Mouse (Mus musculus) cerebellum, adult 9-11 months (tissue): ENCODE data around the gene Tpp2.

Source experiments
- DNase-seq: peaks from one replicate; pipeline ENCODE4 v3.0.0; 2022

Tpp2 gene

GRCm38 (mm10) chr1:43933488-43934415, at the start of gene Tpp2:
Gene Tpp2, plus strand, starts transcription at chr1:43933647.
- DNase-seq = peak; percentile 98

DNA sequence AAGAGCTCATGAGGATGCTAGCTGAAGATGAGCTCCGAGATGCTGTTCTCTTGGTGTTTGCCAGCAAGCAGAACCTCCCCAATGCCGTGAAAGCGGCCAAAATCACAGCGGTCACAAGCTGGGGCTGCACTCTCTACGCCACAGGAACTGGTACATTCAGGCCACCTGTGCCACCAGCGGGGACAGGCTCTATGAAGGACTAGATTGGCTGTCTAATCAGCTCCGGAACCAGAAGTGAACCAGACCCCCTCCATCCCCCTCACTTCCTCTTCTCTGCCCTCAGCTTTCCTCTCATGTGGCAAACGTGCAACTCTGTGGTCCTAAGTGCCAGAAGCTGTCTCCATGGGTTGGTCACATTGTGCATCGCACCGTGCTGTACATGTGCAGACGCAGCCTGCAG, 45.1 kb upstream of the Tpp2 start:
- DNase-seq = peak; percentile 83

DNA sequence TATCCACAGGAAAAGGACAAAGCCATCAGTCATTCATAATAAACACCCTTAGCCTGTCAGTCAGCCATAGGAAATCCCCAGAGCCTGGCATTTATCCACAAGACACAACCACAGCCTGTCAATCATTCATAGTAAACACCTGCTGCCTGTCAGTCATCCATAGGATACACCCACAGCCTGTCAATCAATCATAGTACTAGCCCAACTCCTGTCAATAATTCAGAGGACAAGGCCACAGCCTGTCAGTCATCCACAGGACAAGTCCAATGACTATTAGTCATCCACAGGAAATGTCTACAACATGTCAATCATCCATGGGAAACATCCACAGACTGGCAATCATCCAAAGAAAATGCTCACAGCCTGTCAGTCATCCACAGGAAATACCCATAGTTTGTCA, 37.7 kb upstream of the Tpp2 start:
- no peak for DNase-seq

- DNase-seq = no peak
These were observed 36.3 kb upstream of the Tpp2 start for GRCm38 (mm10) chr1:43897131-43897530.

DNA sequence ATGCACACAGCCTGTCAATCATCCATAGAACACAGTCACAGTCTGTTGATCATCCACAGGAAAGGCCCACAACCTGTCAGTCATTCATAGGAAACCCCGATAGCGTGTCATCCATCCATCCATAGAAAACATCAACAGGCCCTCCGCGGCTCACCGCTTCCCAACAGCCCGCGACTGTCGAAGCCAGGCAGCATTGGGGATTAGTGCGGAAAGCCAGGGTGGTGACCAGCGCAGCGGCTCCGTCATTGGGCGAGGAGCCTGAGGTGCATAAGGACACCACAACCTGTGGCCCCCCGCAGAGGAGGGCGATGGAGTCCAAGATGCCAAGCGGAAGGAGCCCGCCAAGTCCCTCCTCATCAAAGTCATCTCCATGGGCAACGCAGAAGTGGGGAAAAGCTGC, 35.5 kb upstream of the Tpp2 start:
- DNase-seq = no peak

GRCm38 (mm10) chr1:43898991-43899714, 34.3 kb upstream of the Tpp2 start:
- DNase-seq = peak; percentile 79

GRCm38 (mm10) chr1:43902417-43902816, 31.0 kb upstream of the Tpp2 start:
- no peak for DNase-seq

DNA sequence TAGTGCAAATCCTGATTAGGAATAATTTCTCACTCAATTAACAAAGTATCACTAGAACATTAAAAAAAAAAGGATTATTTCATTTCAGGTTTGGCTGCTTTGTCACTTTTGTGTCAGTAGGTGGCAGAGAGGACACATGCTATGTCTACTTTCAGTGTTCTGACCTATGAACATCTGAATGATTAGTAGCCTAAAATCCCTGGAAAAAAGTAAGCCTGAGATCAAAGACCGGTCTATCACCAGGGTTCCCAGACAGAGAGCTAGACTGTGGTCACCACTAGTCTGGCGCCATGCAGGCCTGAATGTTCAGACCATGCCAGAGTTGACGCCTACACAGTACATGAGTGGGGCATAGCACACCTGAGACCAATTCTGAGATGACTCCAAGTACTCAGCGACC, 30.6 kb upstream of the Tpp2 start:
- no peak for DNase-seq

DNA sequence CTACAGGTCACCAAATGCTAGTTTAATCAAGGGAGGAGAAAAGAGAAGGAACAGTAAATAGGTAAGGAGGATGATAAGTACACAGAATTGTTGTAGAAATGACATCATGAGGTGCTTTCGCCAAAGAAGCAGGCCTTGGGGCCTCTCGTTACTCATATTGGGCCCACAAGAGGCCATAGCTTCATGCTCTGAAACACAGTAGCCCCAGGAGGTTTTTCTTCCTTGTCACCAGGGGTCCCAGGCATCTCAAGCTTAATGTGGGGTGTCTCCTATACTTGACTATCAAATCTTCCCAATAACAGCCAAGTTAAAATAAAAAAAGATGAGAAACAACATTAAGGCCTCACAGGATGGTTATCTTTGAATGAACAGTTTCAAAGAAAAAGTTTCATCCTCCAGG, 18.0 kb upstream of the Tpp2 start:
- DNase-seq = no peak

DNA sequence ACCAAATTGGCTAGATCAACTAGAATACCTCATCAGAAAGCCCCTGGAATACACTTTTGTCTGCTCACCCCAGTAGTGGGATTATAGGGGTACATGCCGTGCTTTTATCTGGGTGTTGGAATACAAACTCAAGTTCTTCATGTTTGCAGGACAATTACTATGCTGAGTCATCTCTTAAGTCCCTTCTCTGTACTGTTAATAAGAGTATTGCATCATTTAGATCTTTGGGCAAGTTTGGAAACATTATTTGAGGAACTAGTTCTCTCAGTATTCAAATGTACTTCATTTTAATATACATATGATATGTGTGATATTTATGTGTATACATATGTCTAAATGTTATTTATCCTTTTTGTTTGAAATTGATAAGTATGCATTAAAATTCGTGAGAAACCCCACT, 16.6 kb upstream of the Tpp2 start:
- DNase-seq = no peak

- DNase-seq = no peak
These were observed 966 bp downstream of the Tpp2 start for GRCm38 (mm10) chr1:43934416-43934810.

- DNase-seq = no peak
These were observed 5.9 kb downstream of the Tpp2 start for GRCm38 (mm10) chr1:43939310-43939709.

DNA sequence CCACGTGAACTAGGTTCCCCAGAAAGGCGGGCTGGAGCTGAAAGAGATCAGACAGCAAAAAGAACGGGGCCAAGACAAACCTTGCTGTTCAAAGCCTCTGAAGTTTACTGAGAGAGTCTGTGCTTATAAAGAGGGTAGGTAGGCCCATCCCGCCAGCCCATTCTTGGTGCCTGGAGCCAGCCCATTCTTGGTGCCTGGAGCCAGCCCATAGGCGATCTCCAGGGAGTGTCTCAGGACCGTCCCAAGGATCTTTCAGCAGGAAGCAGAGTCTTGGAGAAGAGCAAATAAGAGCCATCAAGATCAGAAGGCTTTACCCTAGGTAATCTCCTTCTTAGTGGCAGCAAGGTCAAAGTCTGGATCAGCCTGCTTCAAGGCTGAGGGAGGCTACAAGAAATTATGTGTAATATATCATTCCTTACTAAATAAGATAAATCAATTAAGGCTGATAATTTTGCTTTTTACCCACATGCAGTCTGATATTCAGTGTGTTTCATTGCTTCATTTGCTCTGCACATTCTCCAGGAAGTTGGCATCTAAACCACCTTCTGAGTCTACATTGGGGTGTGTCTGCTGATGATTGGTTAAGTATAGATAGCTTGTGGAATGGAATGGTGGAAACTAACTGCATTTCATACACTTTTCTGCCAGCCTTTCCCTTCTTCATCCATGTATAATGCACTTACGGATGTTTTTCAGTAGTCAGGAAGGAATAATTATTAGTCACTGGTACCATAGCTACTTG, 8.2 kb downstream of the Tpp2 start:
- DNase-seq = no peak

GRCm38 (mm10) chr1:43942814-43943213, 9.4 kb downstream of the Tpp2 start:
- DNase-seq = no peak

- no peak for DNase-seq
These were observed 20.2 kb downstream of the Tpp2 start for GRCm38 (mm10) chr1:43953679-43954078.

- DNase-seq = no peak
These were observed 30.9 kb downstream of the Tpp2 start for GRCm38 (mm10) chr1:43964381-43964780.

DNA sequence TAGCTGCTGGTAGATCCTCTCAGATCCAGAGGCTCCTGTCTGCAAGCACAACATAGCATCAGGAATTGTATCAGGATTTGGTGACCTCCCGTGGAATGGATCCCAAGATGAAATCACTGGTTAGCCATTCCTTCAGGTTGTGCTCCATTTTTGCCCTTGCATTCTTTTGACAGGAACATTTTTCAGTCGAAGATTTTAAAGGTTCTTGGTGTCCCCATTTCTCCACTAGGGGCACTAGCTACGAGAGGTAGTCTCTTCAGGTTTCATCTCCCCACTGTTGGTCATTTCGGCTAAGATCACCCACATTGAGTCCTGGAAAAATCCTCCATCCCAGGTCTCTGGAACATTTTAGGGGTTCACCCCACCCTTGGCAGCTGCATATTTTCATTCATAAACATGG, 33.3 kb downstream of the Tpp2 start:
- DNase-seq = no peak

GRCm38 (mm10) chr1:43969361-43969760, 35.9 kb downstream of the Tpp2 start:
- DNase-seq = no peak

DNA sequence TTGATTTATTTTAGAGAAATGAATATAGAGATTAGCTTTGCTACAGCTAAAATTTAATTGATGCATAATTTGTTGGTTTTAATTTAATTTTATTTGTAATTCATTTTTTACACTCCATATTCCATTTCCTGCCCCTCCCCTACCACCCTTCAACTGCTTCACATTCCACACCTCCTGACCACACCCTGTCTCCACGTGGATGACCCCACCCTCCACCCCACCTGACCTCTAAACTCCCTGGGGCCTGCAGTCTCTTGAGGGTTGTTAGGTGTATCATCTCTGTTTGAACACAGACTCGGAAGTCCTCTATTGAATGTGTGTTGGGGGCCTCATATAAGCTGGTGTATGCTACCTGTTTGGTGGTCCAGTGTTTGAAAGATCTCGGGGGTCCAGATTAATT, 37.6 kb downstream of the Tpp2 start:
- no peak for DNase-seq

DNA sequence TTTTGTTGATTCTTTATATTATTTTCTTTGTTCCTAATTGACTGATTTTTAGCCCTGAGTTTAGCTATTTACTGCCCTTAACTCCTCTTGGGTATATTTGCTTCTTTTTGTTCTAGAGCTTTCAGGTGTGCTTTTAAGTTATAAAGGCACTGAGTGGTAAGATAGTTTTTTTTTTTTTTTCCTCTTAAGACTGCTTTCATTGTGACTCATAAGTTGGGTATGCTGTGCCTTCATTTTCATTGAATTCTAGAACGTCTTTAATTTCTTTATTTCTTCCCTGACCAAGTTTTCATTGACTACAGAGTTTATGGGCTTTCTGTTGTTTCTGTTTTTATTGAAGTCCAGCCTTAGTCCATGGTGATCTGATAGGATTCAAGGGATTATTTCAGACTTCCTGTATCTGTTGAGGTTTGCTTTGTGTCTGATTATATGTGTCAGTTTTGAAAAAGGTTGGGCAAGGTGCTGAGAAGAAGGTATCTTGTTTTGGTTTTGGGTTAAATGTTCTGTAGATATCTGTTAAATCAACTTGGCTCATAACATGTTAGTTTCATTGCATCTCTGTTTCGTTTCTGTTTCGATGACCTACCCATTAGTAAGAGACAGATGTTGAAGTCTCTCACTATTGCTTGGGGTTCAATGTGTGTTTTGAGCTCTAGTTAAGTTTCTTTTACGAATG, 63.6 kb downstream of the Tpp2 start:
- DNase-seq = no peak

DNA sequence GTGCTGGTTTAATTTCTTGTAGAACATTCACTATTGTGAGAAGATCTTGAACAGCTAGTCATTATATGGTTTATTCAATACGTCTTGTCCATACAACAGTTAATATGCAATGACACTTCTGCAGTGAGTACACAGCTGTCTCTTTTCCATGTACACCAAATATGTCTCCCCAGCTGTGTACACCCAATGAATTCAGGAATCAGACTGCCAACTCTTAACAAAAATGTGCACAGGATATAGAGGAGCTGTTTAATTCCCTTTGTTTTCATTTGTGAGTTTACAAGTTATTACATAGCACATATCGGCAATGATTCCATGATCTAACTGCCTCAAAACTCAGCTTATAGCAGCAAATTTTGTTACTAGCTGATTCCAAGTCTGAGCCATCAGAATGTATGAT, 71.1 kb downstream of the Tpp2 start:
- DNase-seq = no peak

DNA sequence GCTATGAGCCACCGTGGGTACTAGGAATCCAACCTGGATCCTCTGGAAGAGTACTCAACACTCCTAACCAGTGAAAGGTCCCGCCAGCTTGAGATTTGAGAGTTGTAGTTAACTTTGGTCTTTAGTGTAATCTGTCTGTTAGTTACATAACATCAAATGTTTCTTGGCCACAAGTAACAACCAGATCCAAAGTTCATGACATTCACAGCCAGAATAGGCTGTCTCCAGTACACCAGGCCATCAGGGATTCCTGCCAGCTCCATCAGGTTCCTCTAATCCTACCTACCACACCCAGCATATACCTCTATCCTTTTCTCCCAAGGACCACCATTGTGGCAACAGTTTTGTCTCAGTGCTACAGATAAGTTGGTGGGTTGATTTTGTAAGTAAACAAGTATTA, 82.1 kb downstream of the Tpp2 start:
- no peak for DNase-seq

DNA sequence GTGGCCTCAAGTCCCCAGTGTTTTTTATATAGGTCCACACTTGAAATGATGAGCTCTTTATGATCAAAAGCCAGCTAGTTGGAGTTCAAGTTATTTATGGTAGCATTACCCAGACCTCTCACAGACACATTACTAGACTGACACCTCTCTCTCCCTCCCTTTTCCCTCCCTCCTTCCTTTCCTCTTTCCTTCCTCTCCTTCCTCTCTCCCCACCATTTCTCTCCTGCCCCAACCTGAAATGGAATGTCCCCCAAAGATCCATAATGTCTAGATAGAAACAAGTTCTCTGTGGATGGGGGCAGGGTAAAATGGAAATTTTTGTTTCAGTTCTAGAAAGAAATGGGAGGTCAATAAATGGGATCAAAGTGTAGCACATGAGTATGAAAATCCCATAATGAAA, 86.5 kb downstream of the Tpp2 start, which contains the start of gene Mettl21c:
TSS of gene Mettl21c (minus strand) at position 101 of the 400 bp plus-strand sequence.
- no peak for DNase-seq
